Mouse (Mus musculus) kidney, postnatal 10 days (tissue): ENCODE measurements around the gene Zfp62.

Source experiments
- DNase-seq: peaks from one replicate; pipeline ENCODE4 v3.0.0; 2021; ENCODE audit warnings: mixed read lengths

Zfp62 gene

DNA sequence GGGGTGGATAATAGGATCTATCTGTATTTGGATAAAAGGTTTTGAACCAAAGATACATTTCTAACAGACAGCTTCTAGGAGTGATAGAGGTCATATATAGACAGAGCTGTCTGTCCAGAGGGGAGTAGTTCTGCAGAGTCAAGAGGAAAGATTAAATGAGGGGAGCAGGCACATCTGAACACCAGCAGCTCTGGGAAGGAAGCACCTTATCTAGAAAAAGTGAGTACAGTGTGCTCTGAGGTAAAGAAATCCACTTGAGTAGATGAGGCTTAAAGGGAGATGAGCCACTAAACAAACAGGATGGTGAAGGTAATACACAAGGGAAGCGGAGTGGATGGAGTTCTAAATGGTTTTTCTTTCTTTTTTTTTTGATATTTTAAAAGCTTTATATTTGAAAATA, 4.4 kb downstream of the Zfp62 start:
- DNase-seq: no peak

DNA sequence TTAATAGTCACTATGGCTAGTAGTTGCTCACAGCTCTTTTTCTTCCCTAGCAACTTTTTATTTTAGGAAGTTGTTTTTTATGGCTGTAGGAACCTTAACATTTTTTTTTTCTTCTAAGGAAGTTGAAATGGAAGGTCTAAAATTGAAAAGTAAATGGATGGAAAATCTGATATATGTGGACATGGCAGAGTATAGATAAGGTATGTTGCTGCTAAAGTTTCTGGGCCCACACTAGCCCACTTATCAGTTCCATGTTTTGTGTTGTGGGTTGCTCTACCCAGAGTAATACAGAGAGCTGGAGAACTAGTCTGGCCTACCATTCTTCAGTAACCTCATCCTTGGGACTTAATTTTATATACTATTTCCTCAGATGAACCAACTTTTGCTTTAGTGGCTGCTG, 9.5 kb downstream of the Zfp62 start:
- DNase-seq: no peak

GRCm38 (mm10) chr11:49213505-49213904, 10.4 kb downstream of the Zfp62 start:
- no peak for DNase-seq

- no peak for DNase-seq
Observed at GRCm38 (mm10) chr11:49219271-49219670, 16.2 kb downstream of the Zfp62 start.

DNA sequence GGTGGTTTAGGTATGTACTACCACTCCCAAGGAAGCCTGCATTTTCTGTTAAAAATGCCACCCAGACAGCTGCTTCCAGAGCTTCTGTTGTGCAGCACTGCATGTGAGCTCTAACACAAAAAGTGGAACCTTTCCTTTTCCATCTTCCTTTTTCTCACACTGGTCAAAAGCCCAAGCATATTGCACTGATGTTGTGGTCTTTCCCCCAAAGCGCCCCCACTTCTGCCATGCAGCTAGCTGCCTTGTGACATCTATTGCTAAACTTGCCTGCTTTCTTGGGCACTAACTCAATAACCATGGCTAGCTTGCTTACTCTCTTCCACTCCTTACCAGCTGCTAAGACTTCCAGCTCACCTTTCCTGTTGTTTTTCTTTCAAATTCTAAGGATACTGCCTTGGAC, 21.4 kb downstream of the Zfp62 start:
- no peak for DNase-seq

DNA sequence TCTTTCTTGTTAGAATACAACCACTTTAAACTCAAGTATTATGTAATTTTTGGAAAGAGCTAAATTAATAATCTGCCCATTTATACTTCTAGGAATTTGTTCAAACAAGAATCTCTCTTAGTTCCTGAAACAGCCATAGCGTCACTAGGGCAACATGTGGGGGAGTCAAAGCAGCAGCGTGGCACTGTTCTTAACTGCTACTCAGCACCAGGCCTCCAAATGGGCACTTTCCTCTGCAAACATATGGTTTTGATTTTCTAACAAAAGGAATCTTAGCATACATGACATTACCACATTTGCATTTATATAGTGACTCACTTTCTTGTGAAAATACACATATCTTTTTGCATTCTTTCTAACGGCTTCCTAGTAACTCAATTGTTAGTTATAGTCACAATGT, 29.7 kb downstream of the Zfp62 start:
- DNase-seq: no peak

DNA sequence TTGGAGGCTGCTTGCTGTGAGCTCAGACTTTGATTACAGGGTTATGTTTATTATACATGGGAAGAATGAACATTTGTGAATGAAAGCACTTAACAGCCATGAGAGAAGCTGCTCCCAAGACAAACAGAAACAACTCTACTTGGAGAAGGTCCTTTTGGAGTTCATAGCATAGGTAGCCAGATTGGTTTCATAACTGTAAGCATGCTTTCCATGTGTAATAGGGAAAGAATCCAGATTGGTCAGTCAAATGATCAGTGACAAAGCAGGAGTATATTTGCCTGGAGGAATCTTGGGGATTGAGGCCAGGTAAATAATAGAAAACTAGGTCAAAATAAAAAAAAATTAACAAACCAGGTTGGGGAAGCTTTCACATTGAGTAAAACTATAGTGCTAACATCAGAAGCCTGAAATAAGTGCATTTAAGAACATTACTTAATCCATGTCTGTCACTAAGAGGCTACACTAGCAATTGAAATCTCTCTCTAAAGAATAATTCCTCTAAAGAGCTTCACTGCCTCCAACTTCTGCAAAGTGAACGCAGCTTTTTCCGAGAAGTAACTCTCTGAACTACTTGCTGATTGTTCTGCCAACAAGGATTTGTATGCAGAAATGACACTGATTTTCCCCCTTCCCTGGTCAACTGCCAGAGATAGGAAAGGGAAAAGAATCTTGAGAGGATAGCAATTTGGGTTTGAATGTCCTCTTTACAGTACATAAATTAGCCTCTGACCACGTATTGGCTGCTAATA, 32.5 kb downstream of the Zfp62 start:
- no peak for DNase-seq

DNA sequence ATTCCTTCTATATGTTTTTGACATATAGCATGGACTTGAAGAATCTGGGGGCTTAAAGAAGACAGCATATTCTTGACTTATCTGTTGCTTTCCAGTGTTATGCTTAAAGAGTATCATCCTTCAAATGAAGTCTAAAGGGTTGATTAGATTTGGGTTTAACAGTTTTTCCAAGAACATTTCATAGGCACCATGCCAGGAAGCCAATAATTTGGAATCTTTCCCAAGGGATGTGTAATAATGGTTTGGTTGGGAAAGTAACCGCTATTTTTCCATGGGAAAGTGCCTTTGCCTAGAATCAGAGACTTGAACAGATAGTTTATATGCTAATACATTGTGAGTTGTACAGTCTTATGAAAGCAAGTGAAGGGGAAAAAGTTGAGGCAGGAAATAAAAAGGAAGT, 33.8 kb downstream of the Zfp62 start:
- no peak for DNase-seq

- no peak for DNase-seq
Observed at GRCm38 (mm10) chr11:49237532-49237931, 34.4 kb downstream of the Zfp62 start.

DNA sequence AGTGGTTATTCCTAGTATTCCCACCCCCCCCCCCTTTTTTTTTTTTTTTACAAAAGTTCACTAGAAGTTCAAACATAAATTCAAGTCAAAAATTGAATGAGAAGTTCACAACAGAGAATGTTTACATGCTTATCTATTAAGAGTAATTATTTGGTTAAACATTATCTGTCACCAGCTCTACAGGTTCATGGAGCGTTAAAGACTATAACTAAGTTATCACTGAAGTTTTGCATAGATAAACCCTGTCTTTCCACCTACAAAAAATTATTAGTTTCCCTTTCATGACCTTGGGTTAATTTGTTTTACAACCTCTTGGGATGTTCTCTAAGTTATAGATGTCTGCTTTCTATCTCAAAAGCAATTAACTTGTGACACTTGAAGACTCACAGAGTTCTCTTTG, 37.2 kb downstream of the Zfp62 start:
- no peak for DNase-seq

DNA sequence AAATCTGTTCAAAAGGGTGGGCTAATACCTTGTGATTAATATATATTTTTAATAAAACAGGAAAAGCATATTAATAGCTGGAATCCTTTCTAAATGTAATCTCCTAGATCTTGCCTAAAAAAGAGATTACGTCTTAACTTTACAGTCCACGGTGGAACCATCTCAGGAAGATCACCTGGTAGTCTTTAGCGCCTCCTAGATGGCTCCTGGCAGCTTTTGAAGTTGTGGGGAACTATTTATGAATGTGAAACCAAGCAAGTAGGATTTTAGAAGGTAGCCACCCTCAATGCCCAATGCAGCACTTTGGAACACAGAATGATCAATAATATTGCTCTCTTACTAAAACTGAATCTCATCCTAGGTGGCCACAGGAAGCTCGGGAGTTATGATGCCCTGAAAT, 37.8 kb downstream of the Zfp62 start:
- no peak for DNase-seq

- DNase-seq: no peak
Observed at GRCm38 (mm10) chr11:49241471-49241870, 38.4 kb downstream of the Zfp62 start.

GRCm38 (mm10) chr11:49242944-49243626, 40.0 kb downstream of the Zfp62 start:
- no peak for DNase-seq

GRCm38 (mm10) chr11:49243727-49244594, 40.9 kb downstream of the Zfp62 start, which contains the start of gene Mgat1:
Mgat1 (plus strand) TSS chr11:49244191.
- peak; percentile 98 for DNase-seq

DNA sequence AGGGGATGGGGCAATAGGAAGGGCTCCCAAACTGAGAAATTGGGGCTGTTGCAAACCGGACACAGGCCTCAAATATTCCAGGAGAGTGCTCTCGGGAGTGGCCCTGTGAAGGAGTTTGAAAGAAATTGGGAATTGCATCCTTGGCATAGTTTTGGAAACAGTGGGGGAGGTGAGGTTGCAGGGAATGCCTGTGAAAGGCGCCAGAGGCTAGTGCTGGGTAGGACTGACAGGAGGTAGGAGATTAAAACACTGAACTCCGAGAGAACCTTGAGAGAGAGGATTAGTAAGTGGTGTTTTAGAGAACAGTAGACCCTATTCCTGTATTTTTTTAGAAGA, 41.5 kb downstream of the Zfp62 start:
- DNase-seq: no peak

DNA sequence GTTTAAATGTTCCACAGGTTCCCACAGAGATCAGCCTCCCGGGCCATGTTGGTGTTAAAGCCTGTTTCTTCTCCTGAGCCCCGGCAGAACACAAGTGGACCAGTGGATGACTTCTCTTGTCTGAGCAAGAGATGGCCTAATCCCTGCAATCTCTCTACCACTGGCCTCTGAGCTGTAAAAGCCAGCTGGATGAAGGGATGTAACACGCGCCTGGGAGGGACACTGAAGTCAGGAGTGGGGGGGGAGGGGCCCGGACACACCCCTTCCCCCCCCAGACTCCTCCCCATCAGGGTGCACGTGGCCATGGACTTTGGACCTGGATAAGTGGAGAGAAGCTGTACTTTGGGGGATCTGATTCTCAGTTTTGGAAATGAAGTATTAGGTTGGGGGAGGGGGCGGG, 42.1 kb downstream of the Zfp62 start:
- DNase-seq: peak; percentile 86

DNA sequence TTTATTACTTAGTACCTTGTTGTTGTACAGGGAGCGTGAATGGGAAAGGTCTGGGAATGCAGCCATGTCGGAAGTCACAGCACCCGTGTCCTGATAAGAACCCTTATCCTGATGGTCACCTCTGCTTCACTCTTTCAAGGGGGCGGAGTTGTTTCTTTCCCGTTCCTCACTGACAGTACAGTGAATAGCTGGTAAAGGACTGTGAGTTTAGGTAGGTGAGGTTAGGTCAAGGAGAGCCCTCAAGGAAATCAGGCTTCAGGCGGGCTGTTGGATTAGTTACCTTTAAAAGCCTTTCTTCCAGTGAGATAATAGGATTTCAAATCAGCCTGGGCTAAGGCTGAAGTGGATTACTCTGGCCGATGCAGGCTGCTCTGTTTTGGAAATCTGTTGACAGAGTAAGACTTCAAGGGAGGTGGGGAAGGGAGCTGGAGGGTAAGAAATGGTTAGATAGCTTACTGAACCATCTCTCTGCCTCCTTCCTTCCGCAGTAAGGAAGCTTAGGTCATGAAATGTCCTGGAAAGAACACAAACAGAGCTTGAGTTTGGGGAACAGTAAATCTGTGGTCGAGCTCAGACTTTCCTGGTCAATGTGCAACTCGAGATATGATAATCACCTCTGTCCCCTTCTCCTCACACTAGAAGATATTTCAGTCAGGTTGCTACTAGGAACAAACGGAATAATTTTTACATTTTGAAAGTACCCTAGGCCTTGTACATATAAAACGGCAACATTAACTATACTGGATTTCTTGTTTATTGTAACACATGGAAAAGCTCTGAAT, 42.7 kb downstream of the Zfp62 start:
- peak; percentile 37 for DNase-seq

DNA sequence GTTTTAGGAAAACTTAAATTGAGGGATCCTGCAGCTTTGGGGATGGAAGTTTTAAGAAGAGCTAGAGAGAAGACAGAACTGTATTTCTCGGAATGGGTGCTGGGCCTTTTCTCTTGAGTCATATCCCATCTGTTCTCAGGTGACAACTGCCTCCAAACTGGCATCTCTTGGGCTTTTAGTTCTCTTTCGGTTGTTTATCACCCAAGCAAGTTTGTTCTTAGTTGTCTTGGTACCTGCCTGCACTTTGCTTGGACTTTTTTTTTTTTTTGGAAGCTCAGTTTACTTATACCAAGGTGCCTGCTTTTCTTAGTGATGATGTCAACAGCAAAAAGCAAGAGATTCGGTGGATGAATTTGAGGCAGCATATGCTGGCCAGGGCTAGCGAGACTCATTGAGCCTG, 43.4 kb downstream of the Zfp62 start:
- no peak for DNase-seq

GRCm38 (mm10) chr11:49247255-49247654, 44.2 kb downstream of the Zfp62 start:
- no peak for DNase-seq

- DNase-seq: peak; percentile 78
Observed at GRCm38 (mm10) chr11:49248226-49248973, 45.3 kb downstream of the Zfp62 start.

DNA sequence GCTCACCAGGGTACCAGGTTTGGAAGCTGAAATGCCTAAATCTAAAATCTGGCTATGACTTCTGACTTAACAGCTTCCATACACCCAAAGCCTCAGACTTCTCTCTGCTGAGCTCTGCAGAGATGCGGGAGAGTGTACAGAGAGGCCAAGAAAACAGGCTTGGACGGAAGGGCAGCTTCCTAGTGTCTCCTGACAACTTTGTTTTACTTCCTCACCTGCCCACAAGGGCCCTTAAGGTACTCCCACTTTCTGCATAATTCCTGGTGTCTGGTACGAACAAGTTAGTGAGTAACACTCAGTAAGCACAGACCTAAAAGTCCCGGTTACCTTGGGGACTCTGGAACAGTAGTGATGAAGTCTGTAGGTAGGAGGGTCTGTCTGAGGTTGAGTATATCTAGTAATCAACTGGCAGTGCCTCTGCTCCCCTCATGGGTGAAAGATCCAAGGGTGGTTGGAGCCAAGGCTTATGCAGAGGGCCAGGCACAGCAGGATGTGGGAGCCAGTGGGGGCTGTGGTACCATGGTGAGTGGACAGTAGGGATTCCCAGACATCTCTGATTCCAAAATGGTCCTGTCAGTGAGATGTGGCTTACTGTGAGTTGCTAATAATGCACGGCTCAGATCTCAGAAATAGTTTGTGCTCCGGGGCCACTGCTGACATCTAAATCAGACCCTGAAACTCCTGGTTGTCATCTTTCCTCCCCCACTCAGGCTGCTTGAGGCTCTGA, 46.0 kb downstream of the Zfp62 start:
- no peak for DNase-seq
